Mouse (Mus musculus): ENCODE data around the gene Sh3gl2. TPM values are rescaled to one million over a fixed set of nuclear protein-coding genes. Genes with fewer than 3 reads are reported as not detected.
A peak's percentile ranks its signal among the peaks of the same experiment; 100 is the strongest.

Sh3gl2 gene
- polyA plus RNA-seq, 1 experiment from 2014 or later = 104 TPM

DNA sequence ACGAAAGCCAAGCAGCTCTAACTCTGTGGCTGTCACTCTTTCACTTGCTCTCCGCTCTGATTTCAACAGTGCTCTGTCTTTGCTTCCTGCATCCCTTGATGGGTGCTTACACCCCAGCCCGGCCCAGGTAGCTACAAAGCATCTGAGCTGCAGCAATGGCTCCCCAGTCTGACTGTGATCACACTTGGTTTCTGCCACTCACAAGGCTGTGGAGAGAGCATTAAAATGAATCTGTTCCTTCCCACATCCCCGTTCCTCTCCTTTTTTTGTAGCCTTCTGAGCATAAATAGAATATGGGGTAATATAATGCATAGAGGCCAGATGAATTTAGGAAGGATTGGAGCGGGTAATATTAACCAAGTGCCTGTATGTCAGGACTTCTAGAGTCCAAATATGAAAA, 21.8 kb downstream of the Sh3gl2 start:
- no peaks in the 10 kb centered on the region for H3K9me3 ChIP-seq (ENCODE audit: control insufficient read depth, low read length)
- peak overlapping the region; percentile 38; the same call in 1 of the 2 replicates for H3K27ac ChIP-seq (ENCODE audit: low read length)
- H3K4me3 ChIP-seq (replicated peaks; ENCODE audit: low read length) = no peak overlapping the region
- H3K4me2 ChIP-seq (ENCODE audit: low read length) = no peak overlapping the region
- no peak; the same call in 1 of the 2 replicates for ATAC-seq
- WGBS = 77% methylated on average over 5 of the region's 5 CpGs
- no peaks in the 10 kb centered on the region for H3K27me3 ChIP-seq (replicated peaks; ENCODE audit: control insufficient read depth, insufficient read depth, low read length)
- H3K9ac ChIP-seq (replicated peaks; ENCODE audit: low read depth, low read length) = no peak overlapping the region
- no peaks in the 10 kb centered on the region for H3K36me3 ChIP-seq (ENCODE audit: control insufficient read depth, insufficient read depth)
- H3K4me1 ChIP-seq (replicated peaks; ENCODE audit: control insufficient read depth, insufficient read depth, low read length) = peaks cover 6% of the 10 kb centered on the region; the same call in 1 of the 2 replicates

DNA sequence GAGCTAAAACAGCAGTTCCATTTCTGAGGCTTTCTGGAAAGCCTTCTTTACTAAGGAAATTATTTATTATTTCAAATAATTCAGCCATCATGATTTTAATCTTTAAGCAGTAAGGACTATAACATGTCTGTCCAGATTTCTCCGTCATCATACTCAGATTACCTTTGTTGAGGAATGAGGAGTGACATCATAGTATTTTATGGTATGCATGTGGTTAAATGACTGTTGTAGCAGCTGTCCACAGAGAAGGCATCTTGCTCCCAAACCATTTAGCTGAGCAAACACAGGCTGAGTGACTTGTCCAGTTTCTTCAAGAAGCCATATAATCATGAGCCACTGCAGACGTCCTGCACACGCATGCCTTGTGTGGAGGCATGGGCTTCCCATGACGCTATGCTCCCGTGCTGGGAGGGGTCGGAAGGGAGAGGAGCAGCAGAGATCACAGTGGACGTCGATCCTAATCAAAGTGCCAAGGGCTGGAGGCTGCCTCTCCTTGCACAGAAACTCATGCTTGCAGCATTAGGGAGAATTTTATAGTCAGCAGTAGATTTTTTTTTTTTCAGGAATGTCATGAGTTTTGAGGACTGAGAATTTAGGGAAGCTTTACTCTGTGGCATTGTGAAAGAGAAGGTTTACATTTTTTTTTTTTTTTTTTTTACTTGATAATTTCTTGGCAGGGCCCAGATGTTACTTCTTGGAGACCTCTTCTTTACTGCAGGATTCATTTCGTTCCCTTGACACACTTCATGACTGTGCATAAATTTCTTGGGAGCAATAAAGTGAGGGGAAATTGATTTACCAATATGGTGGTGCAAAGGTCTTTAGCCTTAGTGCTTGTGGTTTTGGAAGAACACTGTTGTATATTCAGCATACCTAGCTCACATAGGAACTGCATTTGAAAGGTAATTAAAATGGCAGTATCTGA, 23.0 kb downstream of the Sh3gl2 start:
- Histone ChIP-seq H3K27ac (ENCODE audit: low read length) (no peak overlapping the region), H3K9ac (replicated peaks; ENCODE audit: low read depth, low read length) (no peak overlapping the region), H3K4me1 (replicated peaks; ENCODE audit: control insufficient read depth, insufficient read depth, low read length) (peaks cover 12% of the 10 kb centered on the region), H3K4me3 (replicated peaks; ENCODE audit: low read length) (no peak overlapping the region), H3K27me3 (replicated peaks; ENCODE audit: control insufficient read depth, insufficient read depth, low read length) (no peaks in the 10 kb centered on the region), H3K9me3 (ENCODE audit: control insufficient read depth, low read length) (no peaks in the 10 kb centered on the region), H3K4me2 (ENCODE audit: low read length) (no peak overlapping the region), H3K36me3 (ENCODE audit: control insufficient read depth, insufficient read depth) (no peaks in the 10 kb centered on the region)
- ATAC-seq = no peak
- WGBS = 83% methylated on average over 9 of the region's 9 CpGs

DNA sequence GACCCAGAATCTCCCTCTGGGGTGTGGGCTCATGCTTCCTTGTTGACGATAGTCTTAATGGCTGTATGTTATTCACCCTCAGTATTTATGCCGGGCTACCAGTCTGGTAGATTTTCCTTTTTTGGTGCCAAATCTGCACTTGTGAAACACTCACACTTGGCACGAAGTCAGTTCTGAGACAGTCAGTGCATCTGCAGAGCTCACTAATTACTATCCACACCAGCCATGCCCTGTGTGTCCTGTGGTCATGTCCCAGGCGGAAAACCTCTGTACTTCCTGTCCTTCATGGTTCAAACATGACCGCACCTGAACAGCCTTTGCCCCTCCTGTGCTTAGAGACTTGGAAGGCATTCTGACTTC, 23.6 kb downstream of the Sh3gl2 start:
- Histone ChIP-seq H3K4me1 (replicated peaks; ENCODE audit: control insufficient read depth, insufficient read depth, low read length) (peaks cover 15% of the 10 kb centered on the region), H3K9me3 (ENCODE audit: control insufficient read depth, low read length) (no peaks in the 10 kb centered on the region), H3K27me3 (replicated peaks; ENCODE audit: control insufficient read depth, insufficient read depth, low read length) (no peaks in the 10 kb centered on the region), H3K27ac (ENCODE audit: low read length) (no peak overlapping the region), H3K36me3 (ENCODE audit: control insufficient read depth, insufficient read depth) (no peaks in the 10 kb centered on the region), H3K4me3 (replicated peaks; ENCODE audit: low read length) (no peak overlapping the region), H3K9ac (replicated peaks; ENCODE audit: low read depth, low read length) (no peak overlapping the region), H3K4me2 (ENCODE audit: low read length) (no peak overlapping the region)
- no peak for ATAC-seq
- 64% methylated on average over 5 of the region's 5 CpGs for WGBS

DNA sequence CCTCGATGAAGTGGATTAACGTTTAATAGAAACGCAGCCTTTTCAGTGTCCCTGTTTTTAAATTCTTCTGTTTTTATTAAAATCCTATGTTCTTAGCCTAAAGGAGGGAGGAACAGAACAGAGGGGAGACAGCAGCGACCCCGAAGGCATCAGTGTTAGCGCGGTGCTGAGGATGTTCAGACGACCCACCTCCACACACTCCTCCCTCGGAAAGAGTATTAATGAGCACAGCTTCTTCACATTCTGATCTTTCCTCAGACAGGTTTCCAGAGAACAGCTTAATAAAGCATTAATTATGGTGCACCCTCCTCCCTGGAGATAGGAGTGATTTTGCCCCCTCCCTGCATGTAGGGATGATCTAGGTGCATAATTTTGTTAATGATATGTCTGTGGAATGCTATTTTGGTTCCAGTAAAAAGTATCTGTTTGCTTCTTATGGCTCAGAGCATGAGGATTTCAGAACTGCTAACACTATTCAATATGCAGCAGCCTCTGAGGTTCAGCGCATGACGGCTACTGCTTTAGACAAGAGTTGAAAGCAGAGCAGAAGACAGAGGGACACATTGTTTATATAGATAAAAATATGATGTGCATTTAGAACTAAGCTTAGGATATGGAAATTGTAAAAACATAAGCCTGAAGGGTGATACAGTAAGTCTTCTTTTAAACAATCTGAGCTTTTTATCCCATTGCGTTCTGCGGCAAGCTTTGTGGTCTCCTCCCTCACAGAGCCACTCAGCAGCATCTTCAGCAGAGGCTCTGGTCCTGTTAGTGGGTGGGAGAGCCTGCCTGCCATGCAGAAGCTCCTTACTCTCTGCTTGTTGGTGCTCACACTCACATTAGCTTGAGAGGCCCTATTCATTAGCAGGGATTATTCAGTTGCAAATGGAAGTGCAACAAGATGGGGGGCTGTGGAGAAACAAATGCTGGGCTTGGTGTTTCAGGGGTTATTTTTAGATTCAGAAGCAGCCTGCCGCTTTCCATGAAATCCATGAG, 27.8 kb downstream of the Sh3gl2 start:
- Histone ChIP-seq H3K27me3 (replicated peaks; ENCODE audit: control insufficient read depth, insufficient read depth, low read length) (no peaks in the 10 kb centered on the region), H3K36me3 (ENCODE audit: control insufficient read depth, insufficient read depth) (no peaks in the 10 kb centered on the region), H3K4me3 (replicated peaks; ENCODE audit: low read length) (no peak overlapping the region), H3K9me3 (ENCODE audit: control insufficient read depth, low read length) (no peaks in the 10 kb centered on the region), H3K4me2 (ENCODE audit: low read length) (peak overlapping the region; percentile 13; the same call in 1 of the 2 replicates), H3K4me1 (replicated peaks; ENCODE audit: control insufficient read depth, insufficient read depth, low read length) (peaks cover 15% of the 10 kb centered on the region), H3K9ac (replicated peaks; ENCODE audit: low read depth, low read length) (no peak overlapping the region; the same call in 1 of the 2 replicates), H3K27ac (ENCODE audit: low read length) (peak overlapping the region; percentile 58)
- WGBS = 48% methylated on average over 14 of the region's 14 CpGs
- ATAC-seq = peak; percentile 89

DNA sequence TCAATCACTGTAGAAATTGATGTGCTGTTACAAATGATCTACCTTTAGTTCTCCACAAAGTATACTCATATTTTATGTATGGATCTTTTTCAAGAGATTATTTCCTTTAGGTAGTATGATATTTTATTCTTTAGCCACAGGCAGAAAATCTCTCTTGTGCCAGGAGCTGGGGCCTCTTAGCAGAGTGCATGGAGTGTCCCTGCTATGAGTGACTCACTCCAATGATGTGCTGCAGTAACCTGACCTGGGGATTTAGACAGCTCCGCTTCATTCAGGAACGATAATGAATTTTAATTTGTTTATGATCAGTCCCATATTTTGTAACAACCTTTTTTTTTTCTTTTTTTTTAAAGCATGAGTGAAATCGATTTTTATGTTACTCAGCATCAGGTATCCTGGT, 36.7 kb downstream of the Sh3gl2 start:
- H3K9ac ChIP-seq (replicated peaks; ENCODE audit: low read depth, low read length) = no peak overlapping the region
- no peak overlapping the region for H3K4me3 ChIP-seq (replicated peaks; ENCODE audit: low read length)
- no peaks in the 10 kb centered on the region for H3K4me1 ChIP-seq (replicated peaks; ENCODE audit: control insufficient read depth, insufficient read depth, low read length)
- 89% methylated on average over 3 of the region's 3 CpGs for WGBS
- ATAC-seq = no peak
- no peaks in the 10 kb centered on the region for H3K9me3 ChIP-seq (ENCODE audit: control insufficient read depth, low read length)
- H3K27ac ChIP-seq (ENCODE audit: low read length) = no peak overlapping the region
- H3K4me2 ChIP-seq (ENCODE audit: low read length) = no peak overlapping the region
- no peaks in the 10 kb centered on the region; the same call in 1 of the 2 replicates for H3K27me3 ChIP-seq (replicated peaks; ENCODE audit: control insufficient read depth, insufficient read depth, low read length)
- H3K36me3 ChIP-seq (ENCODE audit: control insufficient read depth, insufficient read depth) = no peaks in the 10 kb centered on the region

DNA sequence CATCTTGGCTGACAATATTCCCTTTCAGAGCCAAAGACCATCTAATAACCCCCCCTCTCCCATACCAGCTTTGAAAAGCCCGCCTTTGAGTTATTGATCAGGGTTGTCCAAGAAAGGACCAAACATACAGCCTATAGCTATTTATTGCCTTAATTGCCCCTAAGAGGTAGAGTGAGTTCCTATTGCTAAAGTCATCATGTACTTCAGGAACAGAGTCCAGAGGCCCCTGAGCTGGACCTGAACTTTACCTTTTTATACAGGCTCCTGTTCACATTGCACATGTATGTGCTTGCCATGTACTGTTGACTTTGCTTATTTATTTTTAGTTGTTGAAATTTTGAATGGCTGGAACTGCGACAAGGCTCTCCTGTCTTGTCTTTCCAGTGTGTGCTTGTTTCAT, 37.6 kb downstream of the Sh3gl2 start:
- no peaks in the 10 kb centered on the region for H3K9me3 ChIP-seq (ENCODE audit: control insufficient read depth, low read length)

DNA sequence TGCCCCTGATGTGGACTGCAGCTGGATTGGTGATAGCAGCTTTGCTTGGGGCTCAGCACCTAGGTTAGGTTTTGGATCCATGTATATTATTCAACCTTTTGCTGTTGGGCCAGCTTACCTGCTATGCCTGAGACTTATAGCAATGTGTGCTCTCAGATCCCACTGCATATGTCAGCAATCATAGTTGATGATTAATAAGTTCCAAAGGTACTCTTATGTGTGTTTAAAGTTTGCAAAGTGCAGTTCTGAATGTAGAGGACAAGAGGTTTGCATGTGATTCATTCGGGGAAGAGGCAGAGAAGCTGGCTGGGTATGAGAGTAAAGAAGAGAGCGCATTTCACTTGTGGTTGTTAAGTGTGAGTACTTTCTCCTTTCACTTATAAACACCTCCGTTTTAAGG, 43.7 kb downstream of the Sh3gl2 start:
- no peak overlapping the region for H3K9ac ChIP-seq (replicated peaks; ENCODE audit: low read depth, low read length)
- H3K4me3 ChIP-seq (replicated peaks; ENCODE audit: low read length) = no peak overlapping the region
- H3K27me3 ChIP-seq (replicated peaks; ENCODE audit: control insufficient read depth, insufficient read depth, low read length) = peaks cover 14% of the 10 kb centered on the region
- WGBS = 83% methylated on average over 3 of the region's 3 CpGs
- H3K36me3 ChIP-seq (ENCODE audit: control insufficient read depth, insufficient read depth) = no peaks in the 10 kb centered on the region
- no peaks in the 10 kb centered on the region for H3K9me3 ChIP-seq (ENCODE audit: control insufficient read depth, low read length)
- no peak for ATAC-seq
- peaks cover 20% of the 10 kb centered on the region for H3K4me1 ChIP-seq (replicated peaks; ENCODE audit: control insufficient read depth, insufficient read depth, low read length)
- H3K4me2 ChIP-seq (ENCODE audit: low read length) = no peak overlapping the region
- H3K27ac ChIP-seq (ENCODE audit: low read length) = no peak overlapping the region

More for the DNA sequence above, 37.6 kb downstream of the Sh3gl2 start:
- Histone ChIP-seq H3K4me3 (replicated peaks; ENCODE audit: low read length) (no peak overlapping the region), H3K9ac (replicated peaks; ENCODE audit: low read depth, low read length) (no peak overlapping the region), H3K27me3 (replicated peaks; ENCODE audit: control insufficient read depth, insufficient read depth, low read length) (no peaks in the 10 kb centered on the region; the same call in 1 of the 2 replicates), H3K4me2 (ENCODE audit: low read length) (no peak overlapping the region), H3K4me1 (replicated peaks; ENCODE audit: control insufficient read depth, insufficient read depth, low read length) (no peaks in the 10 kb centered on the region), H3K36me3 (ENCODE audit: control insufficient read depth, insufficient read depth) (no peaks in the 10 kb centered on the region), H3K27ac (ENCODE audit: low read length) (no peak overlapping the region)
- 89% methylated on average over 2 of the region's 2 CpGs for WGBS
- ATAC-seq = no peak

DNA sequence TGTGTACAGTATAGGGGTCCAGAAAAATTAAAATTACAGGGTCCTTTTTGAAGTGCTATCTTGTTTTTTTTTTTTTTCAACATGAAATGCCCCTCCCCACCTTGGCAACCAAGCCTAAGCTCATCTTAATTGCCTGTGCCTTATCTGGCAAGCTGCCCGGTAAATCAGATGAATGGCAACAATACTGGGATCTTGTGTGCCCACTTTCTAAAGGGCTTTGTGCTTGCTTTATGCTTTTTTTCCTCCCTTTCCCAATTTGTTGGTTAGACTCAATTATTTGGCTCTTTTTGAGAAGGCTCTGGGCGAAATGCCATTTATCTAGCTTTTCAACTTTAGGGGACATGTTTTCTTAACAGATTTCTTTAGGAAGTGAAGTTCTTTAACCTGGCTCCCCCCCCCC, 45.3 kb downstream of the Sh3gl2 start:
- Histone ChIP-seq H3K9me3 (ENCODE audit: control insufficient read depth, low read length) (no peaks in the 10 kb centered on the region), H3K4me3 (replicated peaks; ENCODE audit: low read length) (no peak overlapping the region), H3K27me3 (replicated peaks; ENCODE audit: control insufficient read depth, insufficient read depth, low read length) (peaks cover 14% of the 10 kb centered on the region), H3K4me2 (ENCODE audit: low read length) (no peak overlapping the region), H3K9ac (replicated peaks; ENCODE audit: low read depth, low read length) (no peak overlapping the region), H3K27ac (ENCODE audit: low read length) (peak overlapping the region; percentile 11; the same call in 1 of the 2 replicates), H3K4me1 (replicated peaks; ENCODE audit: control insufficient read depth, insufficient read depth, low read length) (peaks cover 20% of the 10 kb centered on the region), H3K36me3 (ENCODE audit: control insufficient read depth, insufficient read depth) (no peaks in the 10 kb centered on the region)
- peak; percentile 87 for ATAC-seq
- WGBS = 3% methylated on average over 2 of the region's 2 CpGs

DNA sequence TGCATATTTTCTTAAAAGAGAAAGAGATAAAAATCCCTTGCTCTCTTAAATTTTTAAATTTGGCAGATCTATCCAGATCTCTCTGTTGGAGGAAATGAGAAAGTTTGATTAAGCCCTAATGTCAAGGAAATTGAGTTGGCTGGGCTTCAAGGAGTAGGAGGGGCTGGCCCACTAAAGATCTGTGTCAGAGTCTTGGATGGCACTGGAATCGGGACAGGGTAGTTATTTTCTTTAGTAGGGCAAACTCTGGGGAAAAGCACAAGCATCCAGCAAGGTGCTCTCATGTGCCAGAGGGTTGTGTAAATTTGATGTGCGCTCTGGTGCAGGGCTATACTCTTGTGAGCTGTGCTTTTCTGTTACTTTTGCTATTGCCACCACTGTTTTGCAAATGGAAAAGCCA, 45.9 kb downstream of the Sh3gl2 start:
- Histone ChIP-seq H3K36me3 (ENCODE audit: control insufficient read depth, insufficient read depth) (no peaks in the 10 kb centered on the region), H3K9me3 (ENCODE audit: control insufficient read depth, low read length) (no peaks in the 10 kb centered on the region), H3K9ac (replicated peaks; ENCODE audit: low read depth, low read length) (no peak overlapping the region), H3K4me1 (replicated peaks; ENCODE audit: control insufficient read depth, insufficient read depth, low read length) (peaks cover 21% of the 10 kb centered on the region), H3K4me3 (replicated peaks; ENCODE audit: low read length) (no peak overlapping the region), H3K4me2 (ENCODE audit: low read length) (no peak overlapping the region), H3K27me3 (replicated peaks; ENCODE audit: control insufficient read depth, insufficient read depth, low read length) (peaks cover 14% of the 10 kb centered on the region), H3K27ac (ENCODE audit: low read length) (peak overlapping the region; percentile 59)
- 24% methylated on average over 2 of the region's 2 CpGs for WGBS
- ATAC-seq = peak; percentile 53

Measured in forebrain, embryonic 16.5 days (tissue).